Mouse (Mus musculus) WW6 (cell line): ENCODE results near the gene Anxa4.

Experiments
- DNase-seq: peaks from one replicate; pipeline ENCODE4 v3.0.0-alpha.2; 2013; ENCODE audit warnings: low read depth, low spot score

Anxa4 gene

GRCm38 (mm10) chr6:86800467-86800866 lies 7.1 kb upstream of the Anxa4 start:
- no peak for DNase-seq

- DNase-seq: no peak
Observed at GRCm38 (mm10) chr6:86797455-86797854, 4.1 kb upstream of the Anxa4 start.

- no peak for DNase-seq
Observed at GRCm38 (mm10) chr6:86793957-86794356, 573 bp upstream of the Anxa4 start.

GRCm38 (mm10) chr6:86790351-86790943 lies 2.9 kb downstream of the Anxa4 start:
- no peak for DNase-seq

DNA sequence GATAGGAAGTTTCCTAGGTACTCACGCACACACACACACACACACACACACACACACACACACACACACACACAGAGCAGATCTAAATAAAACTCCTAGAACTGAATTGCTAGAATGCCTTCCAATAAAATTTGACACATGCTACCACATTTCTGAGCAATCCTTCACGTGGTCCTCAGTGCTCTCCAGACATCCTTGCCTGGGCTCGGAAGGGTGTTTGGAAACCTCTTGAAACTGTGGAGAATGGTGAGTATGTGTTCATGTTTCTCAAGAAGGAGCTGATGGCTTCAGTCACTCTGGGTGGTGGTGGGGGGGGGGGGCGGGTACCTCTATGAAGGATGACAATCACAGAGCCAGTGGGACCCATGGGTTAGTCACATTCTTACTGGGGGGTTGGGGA lies 5.1 kb downstream of the Anxa4 start:
- DNase-seq: no peak

GRCm38 (mm10) chr6:86786545-86786944 lies 6.8 kb downstream of the Anxa4 start:
- no peak for DNase-seq

DNA sequence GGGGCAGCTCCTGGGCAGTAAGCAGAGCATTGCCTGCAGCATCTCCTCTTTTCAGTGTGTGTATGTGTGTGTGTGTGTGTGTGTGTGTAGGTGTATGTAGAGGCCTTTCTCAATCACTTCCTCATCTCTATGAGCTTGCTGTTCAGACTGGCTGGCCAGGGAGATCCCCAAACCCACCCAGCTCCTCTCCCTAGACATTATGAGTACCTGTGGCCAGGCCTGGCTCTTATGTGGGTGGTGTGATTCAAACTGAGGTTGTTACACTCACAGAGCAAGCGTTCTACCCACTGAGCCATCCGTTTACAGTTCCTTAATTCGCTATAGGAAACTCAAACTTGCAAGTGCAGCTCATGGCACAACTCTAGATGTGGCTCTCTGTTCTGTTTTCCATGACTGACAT lies 8.6 kb downstream of the Anxa4 start:
- no peak for DNase-seq

DNA sequence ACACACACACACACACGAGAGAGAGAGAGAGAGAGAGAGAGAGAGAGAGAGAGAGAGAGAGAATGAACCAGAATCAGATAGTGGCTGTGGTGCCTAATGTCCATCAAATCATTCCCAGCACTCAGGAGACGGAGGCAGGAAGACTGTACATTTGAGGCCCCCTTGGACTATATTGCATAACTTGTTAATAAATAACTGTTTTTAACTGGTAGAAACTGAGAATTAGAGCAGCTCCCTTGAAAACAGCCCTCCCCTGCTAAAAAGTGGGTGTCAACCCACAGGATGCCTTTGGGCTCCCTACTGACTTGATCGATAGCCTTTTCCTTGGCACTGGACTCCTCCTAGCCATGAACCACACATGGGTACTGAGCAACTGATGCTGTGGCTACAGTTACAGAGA lies 11.0 kb downstream of the Anxa4 start:
- DNase-seq: no peak

DNA sequence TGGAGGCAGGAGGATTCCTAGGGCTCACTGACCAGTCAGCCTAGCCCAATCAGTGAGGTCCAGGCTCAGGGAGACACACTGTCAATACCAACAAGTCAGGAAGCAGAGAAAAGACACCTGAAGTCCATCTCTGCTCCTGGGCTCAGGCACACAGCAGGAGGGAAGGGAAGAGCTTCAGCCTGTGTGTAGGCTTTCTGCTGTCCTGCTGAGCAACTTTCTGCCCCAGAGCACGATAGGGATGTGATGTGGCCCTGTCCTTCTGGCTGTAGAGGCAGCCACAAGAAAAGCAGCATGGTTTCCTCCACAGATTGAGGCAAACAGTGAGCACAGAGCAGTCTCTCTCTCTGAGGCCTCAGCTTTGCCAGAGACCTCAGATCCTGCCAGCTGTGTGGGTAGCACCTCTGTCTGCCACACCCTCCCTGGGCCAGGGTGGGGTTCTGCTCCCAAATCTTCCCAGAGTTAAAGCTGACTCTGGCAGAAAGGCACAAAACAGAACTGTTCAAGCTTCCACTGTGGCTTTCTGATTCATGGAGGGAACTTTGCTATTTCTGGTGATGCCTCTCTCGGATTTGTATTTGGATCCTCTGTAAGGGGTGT lies 11.9 kb downstream of the Anxa4 start:
- DNase-seq: no peak

- DNase-seq: no peak
Observed at GRCm38 (mm10) chr6:86778910-86779594, 14.3 kb downstream of the Anxa4 start.

DNA sequence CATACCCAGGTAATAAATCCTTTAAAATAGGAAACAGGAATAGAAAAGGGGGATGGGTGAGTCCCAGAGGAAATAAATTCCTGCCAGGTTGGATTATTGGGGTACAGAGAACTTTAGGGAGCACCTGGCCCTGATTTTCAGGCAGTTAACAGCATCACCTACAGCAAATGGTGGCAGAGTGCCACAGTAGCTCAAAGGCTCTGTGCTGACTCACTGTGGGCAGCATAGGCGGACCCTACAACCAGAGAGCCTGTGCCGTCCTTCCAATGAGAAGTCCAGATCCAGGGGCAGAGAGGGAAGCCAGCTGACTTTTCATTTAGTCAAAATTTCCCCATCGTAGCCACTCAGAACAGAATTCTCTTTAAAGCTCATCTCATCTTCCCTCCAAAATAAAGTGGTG lies 16.2 kb downstream of the Anxa4 start:
- no peak for DNase-seq

- DNase-seq: no peak
Observed at GRCm38 (mm10) chr6:86776706-86777071, 16.7 kb downstream of the Anxa4 start.

GRCm38 (mm10) chr6:86776001-86776705 lies 17.2 kb downstream of the Anxa4 start:
- DNase-seq: no peak

GRCm38 (mm10) chr6:86774937-86775336 lies 18.4 kb downstream of the Anxa4 start:
- no peak for DNase-seq

- no peak for DNase-seq
Observed at GRCm38 (mm10) chr6:86773830-86774229, 19.6 kb downstream of the Anxa4 start.

GRCm38 (mm10) chr6:86772631-86773030 lies 20.8 kb downstream of the Anxa4 start:
- DNase-seq: no peak

DNA sequence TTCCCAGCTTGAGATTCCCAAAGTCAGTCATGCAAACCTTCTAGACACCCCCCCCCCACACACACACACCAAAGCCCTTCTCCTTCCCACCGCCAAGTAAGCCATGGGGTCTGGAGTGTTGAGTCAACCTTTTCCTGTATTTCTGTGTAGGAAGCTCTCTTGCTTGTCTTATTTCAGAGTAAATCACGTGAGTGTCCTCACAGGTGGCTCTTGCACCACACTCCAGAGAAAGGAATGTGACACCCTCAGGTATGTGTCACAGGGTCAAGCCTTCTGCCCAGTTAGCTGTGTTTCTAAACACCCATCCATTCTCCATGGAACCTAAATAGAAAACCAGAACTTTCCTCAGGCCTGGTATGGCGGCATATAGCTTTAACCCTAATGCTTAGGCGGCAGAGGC lies 24.4 kb downstream of the Anxa4 start:
- no peak for DNase-seq

GRCm38 (mm10) chr6:86768186-86768776 lies 25.1 kb downstream of the Anxa4 start:
- no peak for DNase-seq

DNA sequence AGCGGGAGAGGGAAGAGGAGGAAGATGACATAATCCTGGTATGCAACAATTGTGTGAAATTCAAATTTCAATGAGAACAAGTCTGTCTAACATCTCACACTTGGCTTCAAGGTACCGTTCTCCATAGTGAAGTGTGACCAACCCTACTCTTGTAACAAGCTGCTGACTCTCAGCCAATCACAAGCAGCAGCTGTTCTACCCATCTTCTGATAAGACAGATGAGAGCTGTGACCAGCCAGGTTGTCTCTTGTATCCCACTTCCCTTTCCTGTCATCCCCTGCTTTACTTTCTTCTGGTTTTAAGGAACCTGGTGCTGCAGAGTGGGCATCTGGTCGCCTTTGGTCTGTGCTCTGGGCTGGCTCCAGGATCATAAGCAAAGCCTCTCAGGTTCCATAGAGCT lies 25.9 kb downstream of the Anxa4 start:
- DNase-seq: no peak

GRCm38 (mm10) chr6:86765637-86766059 lies 27.7 kb downstream of the Anxa4 start:
- DNase-seq: no peak

GRCm38 (mm10) chr6:86754105-86754863 lies 39.1 kb downstream of the Anxa4 start:
- DNase-seq: peak; percentile 29
